Mouse (Mus musculus): Measurements from ENCODE around the gene Il3ra. TPM values are rescaled to one million over a fixed set of nuclear protein-coding genes. Genes with fewer than 3 reads are reported as not detected.

Gene Il3ra
- 3.8 TPM for polyA plus RNA-seq (2017; shearing (Covaris generic))

DNA sequence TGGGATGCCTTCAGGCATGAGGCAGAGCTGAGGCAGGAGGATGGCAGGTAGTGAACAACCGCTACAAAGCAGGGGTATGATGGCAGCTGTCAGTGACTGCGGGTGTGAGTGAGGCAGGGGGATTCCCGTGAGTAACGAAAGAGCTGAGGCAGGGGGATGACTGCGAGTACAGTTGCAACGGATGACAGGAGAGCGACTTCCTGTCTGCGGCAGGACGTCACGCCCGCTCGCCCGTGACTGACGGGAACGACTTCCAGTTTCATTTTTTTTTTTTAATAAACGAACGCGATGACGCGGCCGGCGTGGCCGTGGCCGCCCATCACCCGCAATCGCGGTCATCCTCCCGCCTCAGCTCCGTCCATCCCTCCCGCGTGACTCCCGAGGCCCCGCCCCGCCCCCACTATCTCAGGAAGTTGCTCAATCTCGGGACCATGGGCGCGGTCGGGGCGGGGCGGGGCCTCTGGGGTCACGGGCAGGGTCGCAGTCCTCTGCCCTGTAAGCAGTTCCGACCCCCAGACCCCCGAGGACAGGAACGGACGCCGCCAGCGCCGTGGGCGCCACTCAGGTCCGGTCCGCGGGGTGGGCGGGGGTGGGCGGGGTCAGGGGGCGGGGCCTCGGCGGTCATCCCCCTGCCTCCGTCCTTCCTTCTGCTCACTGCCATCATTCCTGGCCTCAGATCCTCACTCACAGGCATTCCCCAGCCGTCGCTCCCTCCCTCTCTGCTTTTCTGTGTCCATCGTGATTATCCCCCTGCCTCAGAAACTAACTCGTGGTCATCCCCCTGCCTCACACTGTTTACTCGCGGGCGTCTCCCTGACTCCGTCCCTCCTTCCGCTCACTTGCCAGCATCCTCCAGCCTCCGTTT is at the start of gene Il3ra:
TSS of gene Il3ra (plus strand) at position 328 of the 865 bp plus-strand sequence.

DNA sequence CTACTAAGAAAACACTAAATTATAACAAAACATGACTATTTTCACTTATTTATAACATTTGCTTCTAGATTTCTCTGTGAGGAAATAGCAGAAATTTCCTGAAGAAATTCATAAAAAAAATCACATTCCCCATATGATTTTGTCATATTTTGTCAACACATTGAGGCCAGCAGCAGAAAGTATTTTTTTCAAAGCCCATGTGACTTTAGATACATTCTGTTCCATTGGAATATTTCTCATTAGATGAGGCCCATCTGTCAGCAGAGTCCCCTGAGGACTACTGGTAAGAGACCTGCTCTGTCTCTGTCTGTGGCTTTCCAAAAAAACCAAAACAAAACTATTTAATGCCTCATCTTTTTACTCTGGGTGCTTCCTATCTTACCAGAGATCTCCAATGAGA is 23.5 kb upstream of the Il3ra start, which contains the start of gene Olfr31:
TSS of gene Olfr31 (plus strand) at position 301 of the 400 bp plus-strand sequence.

DNA sequence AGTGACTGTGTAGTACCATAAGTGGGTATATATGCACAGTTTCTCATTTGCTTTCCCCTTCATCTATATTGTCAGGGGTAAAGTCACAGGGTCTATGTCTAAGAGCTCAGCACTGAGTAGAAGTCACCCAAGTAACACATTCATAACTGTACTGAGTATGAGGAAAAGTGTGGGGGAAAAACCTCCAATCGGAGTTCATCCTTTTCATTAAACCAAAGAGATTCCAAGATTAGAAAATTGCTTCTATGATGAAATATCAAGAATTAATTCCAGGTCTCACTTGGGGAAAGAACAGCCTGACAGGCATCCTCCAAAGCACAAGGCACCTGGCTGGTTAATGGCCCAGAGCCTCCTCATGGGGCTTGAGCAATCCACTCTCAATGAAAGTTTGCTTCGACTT is 54.9 kb downstream of the Il3ra start, which contains the start of gene Olfr721-ps1:
TSS of gene Olfr721-ps1 (plus strand) at position 301 of the 400 bp plus-strand sequence.

Other genes starting within 250 kb of the Il3ra start
- gene Psmd6, start 225.3 kb upstream of the Il3ra start, polyA plus RNA-seq (2017; shearing (Covaris generic)): 119 TPM
- not detected for gene Olfr720, start 159.4 kb upstream of the Il3ra start, polyA plus RNA-seq (2017; shearing (Covaris generic))
- not detected for gene Olfr31, start 23.4 kb upstream of the Il3ra start, polyA plus RNA-seq (2017; shearing (Covaris generic))
- not detected for gene Olfr721-ps1, start 55.0 kb downstream of the Il3ra start, polyA plus RNA-seq (2017; shearing (Covaris generic))